Mouse (Mus musculus) thymus, adult 2 months (tissue): ENCODE data around the gene Tpd52l1.

Experiments used
- CTCF ChIP-seq: fragments of 200-500 bp; IDR thresholded peaks from 2 replicates; pipeline ENCODE4 v1.5.1; 2012; ENCODE audit warnings: mild to moderate bottlenecking, control low read depth, low read length, moderate library complexity, borderline replicate concordance; ENCODE audit not compliant: control insufficient read depth, poor library complexity, insufficient read depth; ENCODE audit errors: extremely low read depth
- POLR2A ChIP-seq: fragments of 200-500 bp; IDR thresholded peaks from 2 replicates; pipeline ENCODE4 v1.6.1; 2012; ENCODE audit warnings: mild to moderate bottlenecking, low read length, control low read depth, moderate library complexity; ENCODE audit not compliant: control insufficient read depth, poor library complexity, insufficient read depth; ENCODE audit errors: extremely low read depth

GRCm38 (mm10) chr10:31298263-31298662 lies 147.5 kb downstream of the Tpd52l1 start:
- TF ChIP-seq CTCF (no peak), POLR2A (no peak)
